Mouse (Mus musculus) limb, embryonic 13.5 days (tissue): ENCODE results near the gene Hist1h2ae. TPM values are rescaled to one million over a fixed set of nuclear protein-coding genes. Genes with fewer than 3 reads are reported as not detected.
A peak's percentile ranks its signal among the peaks of the same experiment; 100 is the strongest.

Experiments used
- ATAC-seq: fragments of 200-750 bp; cut with Nextera tagmentation; 2 replicates; pipeline ENCODE4 v1.8.0; 2017; ENCODE audit warnings: low read depth, moderate number of reproducible peaks, moderate TSS enrichment; ENCODE audit not compliant: low FRiP score
- H3K27ac ChIP-seq: fragments of 300-500 bp; sonication (generic); 2 replicates; pipeline ENCODE4 v1.5.1; 2015; ENCODE audit warnings: inconsistent platforms, mild to moderate bottlenecking, moderate library complexity
- H3K27me3 ChIP-seq: fragments of 300-500 bp; sonication (generic); 2 replicates; pipeline ENCODE4 v1.6.1; 2015; ENCODE audit warnings: mild to moderate bottlenecking, inconsistent platforms
- H3K36me3 ChIP-seq: fragments of 300-500 bp; sonication (generic); 2 replicates; pipeline ENCODE4 v1.6.1; 2015; ENCODE audit warnings: inconsistent platforms, mild to moderate bottlenecking, moderate library complexity
- H3K4me1 ChIP-seq: fragments of 300-500 bp; sonication (generic); 2 replicates; pipeline ENCODE4 v1.6.1; 2015; ENCODE audit warnings: inconsistent platforms
- H3K4me2 ChIP-seq: fragments of 300-500 bp; sonication (generic); replicated peaks from 2 replicates; pipeline ENCODE4 v1.6.1; 2015; ENCODE audit warnings: inconsistent platforms, mild to moderate bottlenecking, moderate library complexity
- H3K4me3 ChIP-seq: fragments of 300-500 bp; sonication (generic); 2 replicates; pipeline ENCODE4 v1.5.1; 2015; ENCODE audit warnings: moderate library complexity, mild to moderate bottlenecking, inconsistent platforms
- H3K9ac ChIP-seq: fragments of 300-500 bp; sonication (generic); 2 replicates; pipeline ENCODE4 v1.6.1; 2015; ENCODE audit warnings: mild to moderate bottlenecking, inconsistent platforms
- H3K9me3 ChIP-seq: fragments of 300-500 bp; sonication (generic); 2 replicates; pipeline ENCODE4 v1.6.1; 2016; ENCODE audit warnings: inconsistent platforms
- WGBS: fragments of 180-500 bp; shearing (Covaris S2); methylation state at CpG from one replicate; pipeline ENCODE4 v1.1.7; 2015; 5-methylcytosine and 5-hydroxymethylcytosine counted together
- polyA plus RNA-seq: library from polyadenylated mRNA; unstranded; fragments of >200 nt; fragmentation: Nextera tagmentation; extraction: Ambion mirVana; gene quantifications from 2 replicates; pipeline ENCODE4 v1.2.1, GENCODE M21; 2015

The Hist1h2ae gene
- polyA plus RNA-seq, result 110 and 115 TPM in 2 replicates

DNA sequence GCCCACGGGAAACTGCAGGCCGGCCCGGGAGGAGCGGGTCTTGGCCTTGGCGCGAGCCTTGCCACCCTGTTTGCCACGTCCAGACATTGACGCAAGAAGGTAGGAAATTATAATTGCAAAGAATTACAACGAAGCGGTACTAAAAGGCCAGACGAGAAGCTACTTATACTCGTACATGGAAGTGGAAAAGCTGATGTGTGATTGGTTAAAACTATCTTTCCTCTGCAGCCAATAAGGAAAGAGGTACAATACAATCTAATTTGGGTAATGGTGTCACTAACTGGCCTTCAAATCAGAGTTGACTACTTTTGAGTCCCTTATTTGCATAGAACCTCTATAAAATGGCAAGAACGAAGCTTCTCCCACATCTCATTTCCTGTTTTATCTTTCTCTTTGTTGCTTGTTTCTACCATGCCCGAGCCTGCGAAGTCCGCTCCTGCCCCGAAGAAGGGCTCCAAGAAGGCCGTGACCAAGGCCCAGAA lies at the start of gene Hist1h2ae, which contains the start of gene Hist1h2bg:
Gene Hist1h2ae, minus strand, starts transcription at position 199 of the 482 bp plus-strand sequence.
Gene Hist1h2bg, plus strand, starts transcription at position 375 of the 482 bp plus-strand sequence.
- Histone ChIP-seq H3K4me3 (peak within 1 kb of the TSS; percentile 53), H3K9ac (peak within 1 kb of the TSS; percentile 80), H3K4me1 (peaks cover 22% of the 10 kb centered on the region), H3K27ac (peak within 1 kb of the TSS; percentile 96), H3K4me2 (peak within 1 kb of the TSS; percentile 75), H3K9me3 (no peaks in the 10 kb centered on the region), H3K36me3 (no peaks in the 10 kb centered on the region), H3K27me3 (no peaks in the 10 kb centered on the region)
- peak; percentile 90 for ATAC-seq
- under 1% methylated on average over 18 of the region's 18 CpGs for WGBS

DNA sequence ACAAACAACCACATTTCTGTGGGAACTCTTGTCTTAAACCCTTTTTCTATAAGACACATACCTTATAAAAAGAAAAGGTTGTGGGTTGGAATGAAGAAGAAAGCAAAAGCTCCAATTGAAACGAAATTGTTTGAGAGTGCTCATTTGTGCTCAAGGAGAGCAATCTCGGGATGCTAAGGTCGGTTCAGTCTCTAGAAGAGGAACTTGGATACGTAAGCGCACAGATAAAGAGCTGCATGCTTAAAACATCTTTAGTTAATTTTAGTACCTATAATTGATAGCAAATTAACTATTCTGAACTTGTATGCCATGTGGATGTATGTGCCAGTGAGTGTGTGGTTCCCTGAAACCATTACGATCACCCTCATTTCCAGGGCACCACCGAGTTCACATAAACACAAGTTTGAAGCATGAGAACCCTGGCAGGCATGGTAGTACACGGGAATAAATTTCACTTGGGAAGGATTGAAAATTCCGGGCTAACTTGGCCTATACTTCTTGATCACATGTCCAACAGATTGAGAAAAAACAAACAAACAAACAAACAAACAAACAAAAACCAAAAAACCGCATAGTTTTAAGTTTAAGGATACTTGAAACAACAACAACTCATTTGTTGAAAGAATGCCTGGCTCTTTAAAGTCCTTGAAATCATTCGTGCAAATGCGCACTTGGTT lies 49.2 kb upstream of the Hist1h2ae start:
- Histone ChIP-seq H3K36me3 (no peaks in the 10 kb centered on the region), H3K27ac (peak overlapping the region; percentile 99), H3K9ac (peak overlapping the region; percentile 69), H3K4me3 (peak overlapping the region; percentile 73), H3K4me1 (peaks cover 11% of the 10 kb centered on the region), H3K4me2 (peak overlapping the region; percentile 95), H3K9me3 (no peaks in the 10 kb centered on the region), H3K27me3 (no peaks in the 10 kb centered on the region)
- no peak for ATAC-seq
- WGBS, result 52% methylated on average over 12 of the region's 12 CpGs

DNA sequence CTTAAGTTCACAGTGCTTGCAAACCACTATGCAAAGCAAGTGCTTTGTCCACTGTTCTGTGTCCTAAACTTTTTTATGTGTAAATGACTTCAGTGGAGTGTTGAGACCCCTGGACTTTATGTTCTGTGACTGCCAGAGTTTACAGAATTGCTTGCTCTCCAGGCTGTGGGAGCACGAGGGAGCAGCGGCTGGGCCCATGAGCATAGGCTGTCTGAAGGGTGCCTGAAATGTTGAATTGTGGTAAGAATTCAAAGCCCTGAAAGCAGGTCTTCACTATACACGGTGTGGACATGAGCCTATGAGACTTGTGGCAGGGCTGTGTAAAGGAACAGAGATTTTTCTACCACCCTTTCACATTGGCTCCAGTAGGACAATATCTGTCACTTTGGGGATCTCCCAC lies 40.6 kb upstream of the Hist1h2ae start:
- ATAC-seq, result no peak
- 88% methylated on average over 3 of the region's 3 CpGs for WGBS
- H3K36me3 ChIP-seq, result no peaks in the 10 kb centered on the region

DNA sequence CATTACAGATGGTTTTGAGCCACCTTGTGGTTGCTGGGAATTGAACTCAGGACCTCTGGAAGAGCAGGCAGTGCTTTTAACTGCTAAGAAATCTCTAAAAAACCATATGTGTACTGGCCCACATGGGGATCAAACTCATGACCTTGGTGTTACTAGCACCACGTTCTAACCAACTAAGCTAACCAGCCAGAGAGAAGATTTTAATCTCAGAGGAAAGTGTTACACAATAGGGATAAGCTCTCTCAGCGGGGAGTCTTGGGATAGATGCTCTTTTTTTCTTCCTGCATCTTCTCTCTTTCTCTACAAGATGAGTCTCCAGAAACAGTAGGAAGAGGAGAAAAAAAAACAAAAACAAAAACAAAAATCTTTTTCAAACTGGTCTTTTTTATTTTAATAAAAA lies 39.4 kb upstream of the Hist1h2ae start:
- no peak for ATAC-seq

More for the DNA sequence above, 40.6 kb upstream of the Hist1h2ae start:
- no peak overlapping the region for H3K4me2 ChIP-seq
- H3K27me3 ChIP-seq, result no peaks in the 10 kb centered on the region
- H3K27ac ChIP-seq, result no peak overlapping the region
- no peak overlapping the region for H3K9ac ChIP-seq
- H3K4me3 ChIP-seq, result no peak overlapping the region
- H3K9me3 ChIP-seq, result no peaks in the 10 kb centered on the region
- no peaks in the 10 kb centered on the region for H3K4me1 ChIP-seq

DNA sequence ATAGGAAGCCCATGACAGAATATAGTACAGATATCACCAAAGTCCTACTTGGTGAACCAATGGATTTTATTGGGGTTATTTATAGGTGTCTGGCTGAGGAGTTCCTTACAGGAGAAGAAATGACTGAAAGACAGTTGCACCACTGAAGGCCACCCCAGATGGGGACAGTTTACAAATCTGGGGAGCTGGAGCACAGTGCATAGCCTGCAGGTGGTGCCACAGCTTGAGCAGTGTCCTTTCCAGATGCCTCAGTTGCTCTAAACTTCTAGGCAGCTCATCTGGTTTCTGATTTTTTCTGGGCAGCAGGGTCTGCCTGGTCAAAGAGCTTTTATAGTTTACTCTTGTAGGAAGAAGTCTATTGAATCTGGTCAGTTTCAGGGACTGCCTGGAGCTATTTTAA lies 38.8 kb upstream of the Hist1h2ae start:
- Histone ChIP-seq H3K4me3 (no peak overlapping the region), H3K4me2 (no peak overlapping the region), H3K27ac (no peak overlapping the region), H3K9me3 (no peaks in the 10 kb centered on the region), H3K9ac (no peak overlapping the region), H3K4me1 (no peaks in the 10 kb centered on the region), H3K36me3 (no peaks in the 10 kb centered on the region), H3K27me3 (no peaks in the 10 kb centered on the region)
- no peak for ATAC-seq

More for the DNA sequence above, 39.4 kb upstream of the Hist1h2ae start:
- 78% methylated on average over 2 of the region's 2 CpGs for WGBS
- Histone ChIP-seq H3K27ac (no peak overlapping the region), H3K4me2 (no peak overlapping the region), H3K9ac (no peak overlapping the region), H3K9me3 (no peaks in the 10 kb centered on the region), H3K4me1 (no peaks in the 10 kb centered on the region), H3K4me3 (no peak overlapping the region), H3K27me3 (no peaks in the 10 kb centered on the region), H3K36me3 (no peaks in the 10 kb centered on the region)

DNA sequence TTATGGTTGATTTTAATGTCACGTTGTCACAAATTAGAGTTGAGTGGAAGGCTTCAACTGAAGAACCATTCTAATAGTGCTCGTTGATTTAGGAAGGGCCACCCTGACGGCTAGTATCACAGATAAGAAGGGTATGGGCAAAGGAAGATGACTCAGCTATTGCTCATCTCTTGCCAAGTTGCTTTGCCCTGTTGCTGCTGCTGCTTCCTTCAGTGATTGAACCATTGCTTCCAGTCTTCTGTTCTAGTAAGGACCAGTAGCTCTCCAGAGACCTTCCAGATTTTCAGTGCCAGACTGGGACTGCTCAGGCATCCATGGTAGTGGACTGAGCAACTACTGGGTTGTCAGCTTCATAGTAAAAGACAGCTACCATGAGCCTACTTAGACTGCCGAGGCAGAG lies 38.2 kb upstream of the Hist1h2ae start:
- H3K4me1 ChIP-seq, result no peaks in the 10 kb centered on the region

DNA sequence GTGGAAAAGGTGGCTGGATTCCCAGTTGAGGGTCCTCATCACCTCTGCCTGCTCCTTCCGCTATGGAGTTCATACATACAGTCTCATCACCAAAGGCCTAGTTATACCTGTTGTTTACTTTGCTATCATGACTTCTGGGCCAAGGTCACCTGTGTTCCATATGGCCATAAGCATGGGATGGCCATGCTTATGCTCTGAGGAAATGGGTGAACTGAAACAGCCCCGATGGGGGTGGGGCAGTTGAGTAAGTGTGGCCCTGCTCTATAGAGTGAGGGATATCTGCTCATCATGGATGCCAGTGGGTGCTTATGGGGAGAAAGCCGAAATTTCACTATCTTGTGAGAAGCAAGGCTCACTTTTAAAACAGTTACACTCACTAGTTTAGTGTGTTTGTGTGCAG lies 34.0 kb upstream of the Hist1h2ae start:
- no peaks in the 10 kb centered on the region for H3K9me3 ChIP-seq
- H3K36me3 ChIP-seq, result no peaks in the 10 kb centered on the region
- H3K27ac ChIP-seq, result no peak overlapping the region
- no peak overlapping the region for H3K9ac ChIP-seq
- no peaks in the 10 kb centered on the region for H3K27me3 ChIP-seq
- ATAC-seq, result no peak
- 81% methylated on average over 3 of the region's 3 CpGs for WGBS
- H3K4me3 ChIP-seq, result no peak overlapping the region
- no peak overlapping the region for H3K4me2 ChIP-seq
- H3K4me1 ChIP-seq, result no peaks in the 10 kb centered on the region

More for the DNA sequence above, 38.2 kb upstream of the Hist1h2ae start:
- Histone ChIP-seq H3K4me2 (no peak overlapping the region), H3K27me3 (no peaks in the 10 kb centered on the region), H3K36me3 (no peaks in the 10 kb centered on the region), H3K9ac (no peak overlapping the region), H3K9me3 (no peaks in the 10 kb centered on the region), H3K27ac (no peak overlapping the region), H3K4me3 (no peak overlapping the region)
- no peak for ATAC-seq
- 88% methylated on average over 4 of the region's 4 CpGs for WGBS

DNA sequence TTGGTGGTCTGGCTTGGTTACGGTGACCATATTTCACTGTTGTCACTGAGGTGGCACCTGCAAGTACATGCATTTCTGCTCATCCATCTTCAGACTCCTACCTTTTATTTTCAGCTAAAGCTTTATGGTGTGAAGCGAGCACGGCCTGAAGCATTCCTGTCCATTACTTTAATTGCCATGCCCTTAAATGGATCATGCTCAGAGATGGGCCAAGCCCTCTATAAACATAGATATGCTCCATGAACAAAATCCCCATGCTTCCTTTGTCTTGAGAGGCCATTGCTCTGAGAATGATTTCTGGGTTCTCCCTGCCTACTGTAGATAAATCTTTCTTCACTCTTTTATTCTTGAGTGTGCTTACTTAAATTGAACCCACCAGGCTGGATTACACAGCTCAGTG lies 33.4 kb upstream of the Hist1h2ae start:
- no peak overlapping the region for H3K4me3 ChIP-seq
- 74% methylated on average over 3 of the region's 3 CpGs for WGBS

DNA sequence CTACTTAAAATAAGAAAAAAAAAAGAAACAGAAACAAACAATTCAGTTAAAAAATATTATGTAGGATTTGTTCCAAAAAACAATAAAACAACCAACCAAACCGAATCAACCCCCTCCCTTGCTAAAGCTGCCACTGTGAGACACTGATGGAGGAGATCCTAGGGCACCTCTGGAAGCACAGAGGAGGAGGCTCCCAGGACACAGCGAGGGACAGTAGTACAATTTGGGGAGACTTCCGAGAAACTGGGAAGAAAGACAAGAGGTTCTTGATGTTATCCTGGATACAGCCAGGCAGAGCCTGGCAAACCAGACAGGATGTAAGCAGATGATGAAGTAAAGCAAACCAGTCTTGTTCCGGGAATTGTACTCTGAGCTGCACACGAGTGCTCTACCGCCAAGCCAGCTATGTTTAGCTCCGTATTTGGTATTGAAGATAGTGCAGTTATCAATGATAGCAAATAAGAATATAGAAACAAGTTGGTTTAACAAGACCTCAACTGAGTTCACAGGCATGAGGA lies 32.2 kb upstream of the Hist1h2ae start:
- 80% methylated on average over 7 of the region's 7 CpGs for WGBS

More for the DNA sequence above, 33.4 kb upstream of the Hist1h2ae start:
- Histone ChIP-seq H3K27me3 (no peaks in the 10 kb centered on the region), H3K4me2 (no peak overlapping the region), H3K4me1 (no peaks in the 10 kb centered on the region), H3K9me3 (no peaks in the 10 kb centered on the region), H3K9ac (no peak overlapping the region), H3K36me3 (no peaks in the 10 kb centered on the region), H3K27ac (no peak overlapping the region)
- no peak for ATAC-seq

DNA sequence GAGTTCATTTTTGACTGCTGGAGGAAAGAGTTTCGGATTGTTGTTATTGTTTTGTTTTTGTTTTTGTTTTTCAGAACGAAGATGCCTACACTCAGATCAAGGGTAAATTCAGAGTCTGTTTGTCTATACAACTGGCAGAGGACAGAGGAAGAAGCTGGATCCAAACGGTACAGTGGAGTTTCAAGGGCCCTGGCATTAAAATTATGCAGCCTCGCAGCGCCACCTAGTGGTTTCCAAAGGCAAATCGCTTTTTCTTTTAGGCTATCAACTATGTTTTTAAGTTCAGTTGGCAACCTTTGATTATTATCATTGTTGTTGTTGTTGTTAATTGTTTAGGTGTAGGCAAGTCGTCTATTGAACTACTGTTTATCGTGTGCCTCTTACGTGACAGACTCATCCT lies 26.9 kb upstream of the Hist1h2ae start:
- peaks cover 4% of the 10 kb centered on the region for H3K4me1 ChIP-seq
- H3K9me3 ChIP-seq, result no peaks in the 10 kb centered on the region
- H3K27ac ChIP-seq, result no peak overlapping the region
- H3K4me3 ChIP-seq, result no peak overlapping the region
- WGBS, result 7% methylated on average over 9 of the region's 9 CpGs
- H3K27me3 ChIP-seq, result no peaks in the 10 kb centered on the region
- H3K4me2 ChIP-seq, result no peak overlapping the region
- no peaks in the 10 kb centered on the region for H3K36me3 ChIP-seq
- ATAC-seq, result no peak
- no peak overlapping the region for H3K9ac ChIP-seq

More for the DNA sequence above, 32.2 kb upstream of the Hist1h2ae start:
- H3K4me3 ChIP-seq, result no peak overlapping the region
- no peaks in the 10 kb centered on the region for H3K9me3 ChIP-seq
- H3K27ac ChIP-seq, result no peak overlapping the region
- no peak overlapping the region for H3K4me2 ChIP-seq
- no peaks in the 10 kb centered on the region for H3K4me1 ChIP-seq
- no peak overlapping the region for H3K9ac ChIP-seq
- H3K27me3 ChIP-seq, result no peaks in the 10 kb centered on the region
- no peaks in the 10 kb centered on the region for H3K36me3 ChIP-seq
- ATAC-seq, result no peak

DNA sequence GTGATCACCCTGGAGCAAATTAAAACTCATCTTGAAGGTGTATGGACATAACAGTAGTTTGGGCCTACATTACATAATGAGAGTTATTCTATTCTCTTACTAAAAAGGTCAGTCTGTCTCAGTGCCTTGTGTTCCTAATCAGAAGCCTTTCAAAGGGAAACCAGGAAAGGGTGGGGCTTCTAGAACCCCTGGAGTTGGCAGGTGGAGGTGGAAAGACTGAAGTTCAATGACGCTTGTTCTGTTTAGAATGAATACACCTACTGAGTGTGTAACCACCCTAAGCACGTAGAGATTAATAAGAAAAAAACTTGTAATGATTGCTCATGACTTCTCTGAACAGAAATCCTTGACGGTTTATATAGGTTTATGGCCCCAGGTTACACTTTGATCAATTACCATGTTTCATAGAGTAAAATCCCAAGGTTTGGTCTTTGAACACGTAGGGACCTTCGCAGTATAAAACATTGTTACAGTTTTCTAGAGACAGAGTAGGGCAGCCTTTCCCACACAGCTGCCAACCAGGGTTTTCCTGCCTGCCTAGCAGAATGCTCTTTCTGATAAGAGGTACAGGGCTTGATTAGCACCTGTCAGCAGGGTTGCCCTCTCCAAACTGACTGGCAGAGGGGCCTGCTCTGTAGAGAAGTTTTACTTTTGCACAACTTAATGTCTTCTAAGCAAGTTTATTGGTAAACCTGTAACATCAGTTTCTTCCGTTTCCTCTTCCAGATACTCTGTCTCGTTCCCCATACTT lies 24.8 kb upstream of the Hist1h2ae start:
- H3K9me3 ChIP-seq, result no peaks in the 10 kb centered on the region
- no peak overlapping the region for H3K9ac ChIP-seq
- no peak overlapping the region for H3K27ac ChIP-seq
- H3K36me3 ChIP-seq, result no peaks in the 10 kb centered on the region
- H3K27me3 ChIP-seq, result no peaks in the 10 kb centered on the region
- no peak overlapping the region for H3K4me3 ChIP-seq
- 70% methylated on average over 7 of the region's 7 CpGs for whole genome bisulfite sequencing
- ATAC-seq, result no peak
- no peak overlapping the region for H3K4me2 ChIP-seq
- H3K4me1 ChIP-seq, result peaks cover 8% of the 10 kb centered on the region

DNA sequence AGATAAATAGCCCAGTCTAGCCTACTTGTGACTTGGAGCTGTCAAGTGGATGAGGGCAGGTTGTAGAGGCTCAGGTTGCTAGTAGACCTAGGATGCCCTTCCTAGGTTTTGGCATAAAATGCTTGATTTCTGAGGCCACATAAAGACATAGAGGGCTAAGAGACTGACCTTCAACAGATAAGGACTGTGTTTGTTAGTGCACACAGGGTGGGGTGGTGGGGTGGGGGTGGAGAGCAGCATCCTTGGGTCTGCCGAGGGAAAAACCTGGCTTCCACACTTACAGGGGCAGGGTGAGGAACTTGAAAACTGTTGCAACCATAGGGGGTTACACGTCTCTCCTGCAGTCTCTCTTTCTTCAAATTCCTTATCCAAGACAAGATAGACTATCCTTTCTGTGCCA lies 24.2 kb upstream of the Hist1h2ae start:
- Histone ChIP-seq H3K4me3 (no peak overlapping the region), H3K4me2 (no peak overlapping the region), H3K9me3 (no peaks in the 10 kb centered on the region), H3K36me3 (no peaks in the 10 kb centered on the region), H3K4me1 (peaks cover 8% of the 10 kb centered on the region), H3K9ac (no peak overlapping the region), H3K27me3 (no peaks in the 10 kb centered on the region), H3K27ac (no peak overlapping the region)
- ATAC-seq, result no peak
- WGBS, result 86% methylated on average over 2 of the region's 2 CpGs
